Mouse (Mus musculus): ENCODE results near the gene Ocln.
A peak's percentile ranks its signal among the peaks of the same experiment; 100 is the strongest.
"Not testable (repeated sequence)": the region's sequence is repeated elsewhere in the genome, so short reads cannot be mapped to it uniquely, and the experiment has no call there.

Ocln gene

DNA sequence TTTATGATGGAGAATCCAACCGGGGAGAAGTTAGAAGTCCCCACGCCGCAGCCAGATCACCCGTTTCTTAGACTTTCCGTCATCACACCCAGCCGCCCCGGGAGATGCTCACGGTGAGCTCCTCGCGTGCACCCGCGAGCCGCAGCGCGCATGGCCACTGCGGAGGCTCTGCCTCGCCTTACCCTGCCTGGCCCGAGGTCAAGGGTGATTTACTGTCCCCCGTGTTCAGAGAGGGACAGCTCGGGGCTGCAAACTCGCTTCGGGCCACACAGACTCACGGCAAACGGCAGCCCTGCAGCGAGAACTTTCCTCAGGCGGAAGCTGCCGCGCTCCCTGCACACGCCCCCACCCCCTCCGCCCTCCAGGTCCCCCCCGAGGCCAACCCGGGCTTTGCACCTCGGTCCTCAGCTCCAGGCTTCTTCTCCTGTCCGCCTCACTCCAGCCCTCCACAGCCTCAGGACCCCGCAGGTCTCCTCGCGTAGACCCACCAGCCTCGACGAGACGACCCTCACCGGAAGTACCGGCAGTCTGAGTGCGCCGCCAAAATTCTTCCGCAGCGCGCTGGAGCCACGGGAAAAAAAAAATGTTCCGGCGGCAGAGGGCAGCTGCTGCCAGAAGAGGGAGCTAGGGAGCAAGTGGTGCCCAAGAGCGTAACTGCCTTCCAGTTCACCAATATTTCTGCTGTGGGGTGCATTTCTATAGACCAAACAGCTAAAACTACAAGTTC lies 60.3 kb downstream of the Ocln start, which contains the start of gene Gtf2h2:
Gene Gtf2h2 (minus strand): TSS at position 519 of the 727 bp plus-strand sequence.
- peak; percentile 73 for DNase-seq (ENCODE audit: low read depth, low spot score)

DNA sequence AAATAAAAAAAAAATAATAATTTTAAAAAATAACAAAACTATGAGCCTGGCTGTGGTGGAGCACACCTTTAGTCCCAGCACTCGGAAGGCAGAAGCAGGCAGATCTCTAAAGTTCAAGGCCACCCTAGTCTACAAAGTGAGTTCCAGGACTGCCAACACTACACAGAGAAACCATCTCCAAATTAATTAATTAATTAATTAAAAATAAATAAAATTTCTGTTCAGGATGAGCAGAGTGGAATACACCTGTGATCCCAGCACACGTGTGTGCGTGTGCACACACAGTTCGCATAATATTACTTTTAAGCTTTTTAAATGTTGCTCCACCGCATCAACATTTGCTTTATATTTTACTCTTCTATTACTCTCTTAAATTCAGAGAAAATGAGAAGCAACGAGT lies 60.9 kb downstream of the Ocln start:
- no peak for DNase-seq (ENCODE audit: low read depth, low spot score)

DNA sequence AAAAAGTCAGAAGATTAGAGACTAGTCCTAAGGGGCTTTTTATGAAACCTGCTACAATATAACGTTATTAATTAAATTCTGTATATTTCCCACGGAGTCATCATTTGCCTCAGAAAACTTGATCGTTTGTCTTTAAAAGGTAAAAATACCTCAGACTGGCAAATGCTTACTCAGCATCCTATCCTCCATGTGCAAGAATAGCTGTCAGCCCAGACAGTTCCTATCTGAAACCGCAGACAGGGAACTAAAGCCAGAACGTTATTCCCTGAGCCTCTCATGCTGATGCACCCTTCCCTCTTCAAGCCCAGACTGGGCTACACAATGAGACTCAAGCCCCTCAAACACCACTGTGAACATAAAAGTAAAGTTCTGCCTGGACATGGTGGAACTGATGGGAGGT lies 62.1 kb downstream of the Ocln start:
- DNase-seq (ENCODE audit: low read depth, low spot score), result no peak

DNA sequence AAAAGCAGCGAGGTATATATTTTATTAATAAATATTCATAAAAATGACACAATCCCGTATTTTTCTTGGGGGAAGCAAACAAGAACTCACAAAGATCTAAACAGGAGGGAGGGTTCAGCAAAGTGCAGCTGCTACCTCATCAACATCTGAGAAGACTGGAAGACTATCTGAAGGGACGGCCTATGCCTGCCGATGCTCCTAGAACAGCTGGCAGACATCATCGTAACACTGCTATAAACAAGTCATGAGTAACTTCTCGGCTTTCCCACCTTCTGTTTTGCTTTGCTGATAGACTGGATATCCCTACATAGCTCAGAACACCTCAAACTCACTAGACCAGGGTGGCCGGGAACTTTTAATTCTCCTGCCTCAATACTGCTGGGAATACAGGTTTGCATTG lies 68.9 kb downstream of the Ocln start:
- no peak for DNase-seq (ENCODE audit: low read depth, low spot score)

DNA sequence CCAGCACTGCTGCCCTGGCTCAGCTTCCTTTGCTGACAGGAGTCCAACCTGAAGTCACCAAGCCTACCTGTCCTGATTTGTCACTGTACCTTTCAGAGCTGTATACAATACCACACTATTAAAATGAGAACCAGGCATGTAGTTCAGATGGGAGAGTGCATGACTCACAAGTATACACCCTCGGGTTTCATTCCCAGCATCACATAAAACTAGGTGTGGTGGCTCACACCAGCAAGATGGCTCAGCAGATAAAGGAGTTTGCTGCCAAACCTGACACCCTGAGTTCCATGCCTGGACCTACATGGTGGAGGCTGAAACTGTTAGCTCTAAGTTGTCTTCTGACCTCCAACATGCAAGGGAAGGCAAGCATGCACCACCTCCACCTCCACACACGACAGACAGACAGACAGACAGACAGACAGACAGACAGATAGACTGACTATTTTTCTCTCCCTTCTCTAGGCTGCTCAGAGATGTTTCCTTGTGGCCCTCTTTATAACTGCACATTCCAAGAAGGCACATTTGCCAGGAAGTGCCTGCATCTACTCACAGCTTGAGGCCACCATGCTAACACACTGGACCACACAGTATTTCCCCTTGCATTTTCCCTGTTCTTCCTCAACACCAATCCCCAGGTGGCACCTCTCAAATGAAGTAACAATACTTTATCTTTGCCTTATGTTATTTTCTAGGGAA lies 88.8 kb downstream of the Ocln start:
- peak; percentile 17 for DNase-seq (ENCODE audit: low read depth, low spot score)

DNA sequence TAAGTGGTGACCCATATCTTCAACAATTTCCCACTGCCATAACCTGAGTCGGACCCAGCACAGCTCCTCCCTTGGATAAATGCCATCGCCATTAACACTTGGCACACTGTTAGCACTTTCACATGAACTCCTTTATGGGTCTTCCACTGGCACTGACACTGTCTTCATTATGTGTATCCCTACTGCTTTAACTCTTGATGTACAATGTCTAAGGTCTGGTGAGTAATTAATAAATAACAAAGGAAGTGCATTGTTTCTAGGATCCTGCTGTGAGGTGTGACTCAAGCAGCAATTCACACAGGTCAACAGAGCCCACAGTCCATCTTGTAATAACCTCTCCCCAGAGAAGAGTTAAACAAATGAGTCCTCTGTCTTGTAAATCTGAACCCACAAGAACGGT lies 91.2 kb downstream of the Ocln start:
- no peak for DNase-seq (ENCODE audit: low read depth, low spot score)

DNA sequence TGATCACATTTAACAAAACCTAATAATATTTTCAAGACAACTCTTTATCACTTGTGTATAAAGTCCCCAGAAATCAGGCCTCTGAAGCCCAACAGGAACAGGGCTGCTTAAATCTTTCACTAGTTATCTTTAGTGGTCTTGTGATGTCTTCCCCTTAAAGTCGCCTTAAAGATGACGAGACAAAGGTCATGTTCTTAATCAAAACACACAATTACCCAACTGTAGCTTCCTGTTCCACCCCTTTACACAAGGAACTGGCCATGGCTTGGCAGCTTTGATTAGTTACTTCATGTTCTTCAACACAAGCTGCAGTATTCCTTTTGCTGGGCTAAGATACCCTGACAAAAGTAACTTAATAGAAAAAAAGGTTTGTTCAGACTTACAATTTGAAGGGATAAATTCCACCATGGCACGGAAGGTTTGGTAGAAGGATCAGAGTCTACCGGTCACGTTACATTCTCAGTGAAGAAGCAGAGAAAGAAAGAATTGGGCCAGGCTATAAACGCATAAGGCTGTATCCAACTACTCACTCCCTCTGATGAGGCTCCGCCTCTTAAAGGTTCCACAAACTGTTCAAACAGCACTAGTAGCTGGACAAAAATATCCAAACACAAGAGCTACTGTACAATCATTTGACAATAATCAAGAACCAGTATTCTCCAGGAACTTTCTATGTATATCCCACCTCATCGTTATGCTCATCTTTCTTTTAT lies 99.9 kb downstream of the Ocln start, which contains the start of gene Naip1:
Gene Naip1 (minus strand): TSS at position 455 of the 713 bp plus-strand sequence.
- DNase-seq (ENCODE audit: low read depth, low spot score), result not testable (repeated sequence)

DNA sequence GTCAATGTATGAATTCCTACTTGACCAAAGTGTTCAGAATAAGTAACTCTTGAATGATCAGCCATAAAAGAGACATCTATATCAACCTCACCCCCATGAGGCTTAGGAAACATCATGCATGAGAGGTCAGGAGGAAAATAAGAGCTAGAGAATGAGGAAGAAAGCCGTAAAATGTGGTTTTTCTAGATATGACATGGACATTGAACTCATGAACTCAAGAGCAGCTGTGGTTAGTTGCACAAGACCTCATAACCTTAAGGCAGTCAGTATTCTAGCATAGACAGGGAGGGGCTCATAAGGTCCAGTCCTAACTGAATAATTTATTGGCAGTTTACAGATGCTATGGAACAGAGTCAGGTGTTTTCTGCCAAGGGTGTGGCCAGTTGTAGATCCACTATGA lies 103.0 kb downstream of the Ocln start:
- DNase-seq (ENCODE audit: low read depth, low spot score), result no peak
